Mouse (Mus musculus): Measurements from ENCODE around the gene Wdr91. TPM values are rescaled to one million over a fixed set of nuclear protein-coding genes. Genes with fewer than 3 reads are reported as not detected.

Gene Wdr91
- total and polyA plus RNA-seq, 3 experiments: 12.7 to 19.9 (median 19.3) TPM

- Histone ChIP-seq H3K36me3 (replicated peaks) (no peaks in the 10 kb centered on the region), H3K9me3 (replicated peaks) (no peaks in the 10 kb centered on the region), H3K4me1 (ENCODE audit: insufficient read depth, low read depth, low read length) (no peaks in the 10 kb centered on the region), H3K4me3 (ENCODE audit: low read depth, low read length) (no peak overlapping the region), H3K27me3 (ENCODE audit: insufficient read depth, low read length) (peaks cover 21% of the 10 kb centered on the region)
- ATAC-seq (ENCODE audit: extremely low read depth, insufficient number of reproducible peaks, low FRiP score, poor library complexity, severe bottlenecking) (no peak), DNase-seq (ENCODE audit: low spot score) (no peak)
- TF ChIP-seq POLR2AphosphoS5 (IDR thresholded peaks at IDR 0.05; ENCODE audit: insufficient replicate concordance, low read depth, low read length) (no peak), GATA2 (IDR thresholded peaks at IDR 0.05; ENCODE audit: borderline replicate concordance, low read depth, low read length) (no peak), CTCF (IDR thresholded peaks at IDR 0.05; ENCODE audit: low read depth, low read length) (no peak), GATA1 (IDR thresholded peaks at IDR 0.05; ENCODE audit: borderline replicate concordance, low read length) (no peak), TAL1 (conservative IDR thresholded peaks at IDR 0.05; ENCODE audit: low read depth, low read length) (no peak)
These were observed 28.8 kb upstream of the Wdr91 start for GRCm38 (mm10) chr6:34939451-34939850.

- TF ChIP-seq POLR2AphosphoS5 (IDR thresholded peaks at IDR 0.05; ENCODE audit: insufficient replicate concordance, low read depth, low read length) (no peak), GATA2 (IDR thresholded peaks at IDR 0.05; ENCODE audit: borderline replicate concordance, low read depth, low read length) (no peak), CTCF (IDR thresholded peaks at IDR 0.05; ENCODE audit: low read depth, low read length) (no peak), TAL1 (conservative IDR thresholded peaks at IDR 0.05; ENCODE audit: low read depth, low read length) (no peak), GATA1 (IDR thresholded peaks at IDR 0.05; ENCODE audit: borderline replicate concordance, low read length) (no peak)
- Histone ChIP-seq H3K4me3 (ENCODE audit: low read depth, low read length) (no peak overlapping the region), H3K4me1 (ENCODE audit: insufficient read depth, low read depth, low read length) (no peaks in the 10 kb centered on the region), H3K9me3 (replicated peaks) (no peaks in the 10 kb centered on the region), H3K27me3 (ENCODE audit: insufficient read depth, low read length) (peaks cover 21% of the 10 kb centered on the region), H3K36me3 (replicated peaks) (no peaks in the 10 kb centered on the region)
- ATAC-seq (ENCODE audit: extremely low read depth, insufficient number of reproducible peaks, low FRiP score, poor library complexity, severe bottlenecking) (no peak), DNase-seq (ENCODE audit: low spot score) (no peak)
These were observed 28.3 kb upstream of the Wdr91 start for GRCm38 (mm10) chr6:34938929-34939325.

GRCm38 (mm10) chr6:34938280-34938928 is 27.7 kb upstream of the Wdr91 start:
- TF ChIP-seq POLR2AphosphoS5 (IDR thresholded peaks at IDR 0.05; ENCODE audit: insufficient replicate concordance, low read depth, low read length) (no peak), CTCF (IDR thresholded peaks at IDR 0.05; ENCODE audit: low read depth, low read length) (no peak), GATA1 (IDR thresholded peaks at IDR 0.05; ENCODE audit: borderline replicate concordance, low read length) (no peak), TAL1 (conservative IDR thresholded peaks at IDR 0.05; ENCODE audit: low read depth, low read length) (no peak), GATA2 (IDR thresholded peaks at IDR 0.05; ENCODE audit: borderline replicate concordance, low read depth, low read length) (no peak)
- H3K27me3 ChIP-seq (ENCODE audit: insufficient read depth, low read length): peaks cover 25% of the 10 kb centered on the region
- H3K4me3 ChIP-seq (ENCODE audit: low read depth, low read length): no peak overlapping the region
- no peak for ATAC-seq (ENCODE audit: extremely low read depth, insufficient number of reproducible peaks, low FRiP score, poor library complexity, severe bottlenecking)
- no peaks in the 10 kb centered on the region for H3K9me3 ChIP-seq (replicated peaks)
- H3K36me3 ChIP-seq (replicated peaks): no peaks in the 10 kb centered on the region
- no peaks in the 10 kb centered on the region for H3K4me1 ChIP-seq (ENCODE audit: insufficient read depth, low read depth, low read length)
- no peak for DNase-seq (ENCODE audit: low spot score)

- no peak overlapping the region for H3K4me3 ChIP-seq (ENCODE audit: low read depth, low read length)
- ATAC-seq (ENCODE audit: extremely low read depth, insufficient number of reproducible peaks, low FRiP score, poor library complexity, severe bottlenecking) (no peak), DNase-seq (ENCODE audit: low spot score) (no peak)
- peaks cover 25% of the 10 kb centered on the region for H3K27me3 ChIP-seq (ENCODE audit: insufficient read depth, low read length)
- TF ChIP-seq POLR2AphosphoS5 (IDR thresholded peaks at IDR 0.05; ENCODE audit: insufficient replicate concordance, low read depth, low read length): no peak
- no peak for TF ChIP-seq GATA2 (IDR thresholded peaks at IDR 0.05; ENCODE audit: borderline replicate concordance, low read depth, low read length)
- TF ChIP-seq GATA1 (IDR thresholded peaks at IDR 0.05; ENCODE audit: borderline replicate concordance, low read length): no peak
- TF ChIP-seq TAL1 (conservative IDR thresholded peaks at IDR 0.05; ENCODE audit: low read depth, low read length): no peak
- TF ChIP-seq CTCF (IDR thresholded peaks at IDR 0.05; ENCODE audit: low read depth, low read length): no peak
- no peaks in the 10 kb centered on the region for H3K4me1 ChIP-seq (ENCODE audit: insufficient read depth, low read depth, low read length)
- no peaks in the 10 kb centered on the region for H3K36me3 ChIP-seq (replicated peaks)
- no peaks in the 10 kb centered on the region for H3K9me3 ChIP-seq (replicated peaks)
These were observed 26.1 kb upstream of the Wdr91 start for GRCm38 (mm10) chr6:34936743-34937142.

- DNase-seq (ENCODE audit: low spot score): no peak
- H3K4me1 ChIP-seq (ENCODE audit: insufficient read depth, low read depth, low read length): no peaks in the 10 kb centered on the region
- no peak for TF ChIP-seq GATA1 (IDR thresholded peaks at IDR 0.05; ENCODE audit: borderline replicate concordance, low read length)
- TF ChIP-seq CTCF (IDR thresholded peaks at IDR 0.05; ENCODE audit: low read depth, low read length): no peak
- no peak for TF ChIP-seq POLR2AphosphoS5 (IDR thresholded peaks at IDR 0.05; ENCODE audit: insufficient replicate concordance, low read depth, low read length)
- no peak for TF ChIP-seq TAL1 (conservative IDR thresholded peaks at IDR 0.05; ENCODE audit: low read depth, low read length)
- TF ChIP-seq GATA2 (IDR thresholded peaks at IDR 0.05; ENCODE audit: borderline replicate concordance, low read depth, low read length): no peak
- H3K27me3 ChIP-seq (ENCODE audit: insufficient read depth, low read length): peaks cover 20% of the 10 kb centered on the region
- ATAC-seq (ENCODE audit: extremely low read depth, insufficient number of reproducible peaks, low FRiP score, poor library complexity, severe bottlenecking): no peak
- no peaks in the 10 kb centered on the region for H3K9me3 ChIP-seq (replicated peaks)
- H3K36me3 ChIP-seq (replicated peaks): no peaks in the 10 kb centered on the region
- no peak overlapping the region for H3K4me3 ChIP-seq (ENCODE audit: low read depth, low read length)
These were observed 22.0 kb upstream of the Wdr91 start for GRCm38 (mm10) chr6:34932633-34933032.

- no peak for ATAC-seq (ENCODE audit: extremely low read depth, insufficient number of reproducible peaks, low FRiP score, poor library complexity, severe bottlenecking)
- no peak for DNase-seq (ENCODE audit: low spot score)
These were observed 16.9 kb upstream of the Wdr91 start for GRCm38 (mm10) chr6:34927594-34927993.

More at GRCm38 (mm10) chr6:34927594-34927993, 16.9 kb upstream of the Wdr91 start:
- Histone ChIP-seq H3K27me3 (ENCODE audit: insufficient read depth, low read length) (peaks cover 14% of the 10 kb centered on the region), H3K4me3 (ENCODE audit: low read depth, low read length) (no peak overlapping the region), H3K9me3 (replicated peaks) (no peaks in the 10 kb centered on the region), H3K36me3 (replicated peaks) (no peaks in the 10 kb centered on the region), H3K4me1 (ENCODE audit: insufficient read depth, low read depth, low read length) (no peaks in the 10 kb centered on the region)
- TF ChIP-seq POLR2AphosphoS5 (IDR thresholded peaks at IDR 0.05; ENCODE audit: insufficient replicate concordance, low read depth, low read length) (no peak), GATA2 (IDR thresholded peaks at IDR 0.05; ENCODE audit: borderline replicate concordance, low read depth, low read length) (no peak), TAL1 (conservative IDR thresholded peaks at IDR 0.05; ENCODE audit: low read depth, low read length) (no peak), CTCF (IDR thresholded peaks at IDR 0.05; ENCODE audit: low read depth, low read length) (no peak), GATA1 (IDR thresholded peaks at IDR 0.05; ENCODE audit: borderline replicate concordance, low read length) (no peak)

Data from G1E (cell line).